Mouse (Mus musculus) liver, embryonic 13.5 days (tissue): ENCODE results near the gene Tvp23a. TPM values are rescaled to one million over a fixed set of nuclear protein-coding genes. Genes with fewer than 3 reads are reported as not detected.
A peak's percentile ranks its signal among the peaks of the same experiment; 100 is the strongest.

ENCODE experiments used
- ATAC-seq: fragments of 200-750 bp; cut with Nextera tagmentation; 2 replicates; pipeline ENCODE4 v1.8.0; 2017; ENCODE audit warnings: low read depth, mild to moderate bottlenecking, moderate number of reproducible peaks, moderate library complexity
- DNase-seq: peaks from one replicate; pipeline ENCODE4 v3.0.0; 2022
- H3K27ac ChIP-seq: fragments of 300-500 bp; sonication (generic); 2 replicates; pipeline ENCODE4 v1.5.1; 2015; ENCODE audit warnings: moderate library complexity, mild to moderate bottlenecking, inconsistent platforms
- H3K27me3 ChIP-seq: fragments of 300-500 bp; sonication (generic); 2 replicates; pipeline ENCODE4 v1.6.1; 2015; ENCODE audit warnings: mild to moderate bottlenecking, inconsistent platforms
- H3K36me3 ChIP-seq: fragments of 300-500 bp; sonication (generic); 2 replicates; pipeline ENCODE4 v1.6.1; 2015; ENCODE audit warnings: mild to moderate bottlenecking, inconsistent platforms
- H3K4me1 ChIP-seq: fragments of 300-500 bp; sonication (generic); replicated peaks from 2 replicates; pipeline ENCODE4 v1.6.1; 2015; ENCODE audit warnings: inconsistent platforms
- H3K4me2 ChIP-seq: fragments of 300-500 bp; sonication (generic); 2 replicates; pipeline ENCODE4 v1.6.1; 2015; ENCODE audit warnings: inconsistent platforms, mild to moderate bottlenecking, moderate library complexity
- H3K4me3 ChIP-seq: fragments of 300-500 bp; sonication (generic); replicated peaks from 2 replicates; pipeline ENCODE4 v1.5.1; 2015; ENCODE audit warnings: mild to moderate bottlenecking, inconsistent platforms
- H3K9ac ChIP-seq: fragments of 300-500 bp; sonication (generic); 2 replicates; pipeline ENCODE4 v1.6.1; 2015; ENCODE audit warnings: mild to moderate bottlenecking, inconsistent platforms
- H3K9me3 ChIP-seq: fragments of 300-500 bp; sonication (generic); replicated peaks from 2 replicates; pipeline ENCODE4 v1.6.1; 2016; ENCODE audit warnings: inconsistent platforms
- WGBS: fragments of 180-500 bp; shearing (Covaris S2); methylation state at CpG from one replicate; pipeline ENCODE4 v1.1.7; 2015; ENCODE audit not compliant: insufficient replicate concordance; 5-methylcytosine and 5-hydroxymethylcytosine counted together
- polyA plus RNA-seq: library from polyadenylated mRNA; unstranded; fragments of >200 nt; fragmentation: Nextera tagmentation; extraction: Ambion mirVana; gene quantifications from 2 replicates; pipeline ENCODE4 v1.2.1, GENCODE M21; 2015

The Tvp23a gene
- polyA plus RNA-seq: 0.81 and 0.92 TPM in 2 replicates

DNA sequence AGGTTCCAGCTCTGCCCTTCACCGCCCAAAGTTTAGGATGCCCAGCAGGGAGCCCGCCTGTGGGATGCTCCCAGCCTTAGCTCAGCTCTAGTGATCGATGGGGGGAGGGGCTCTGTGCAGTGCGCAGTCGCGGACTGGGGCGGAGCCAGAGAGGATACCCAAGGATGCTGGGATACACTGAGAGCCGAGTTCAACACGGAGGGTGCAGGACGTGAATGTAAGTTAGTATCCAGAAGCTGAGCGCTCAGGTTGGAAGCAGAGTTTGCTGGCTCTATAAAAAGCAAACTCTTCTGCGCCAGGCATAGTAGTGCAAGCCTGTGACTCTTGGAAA lies at the start of gene Tvp23a:
Tvp23a (minus strand) TSS at position 99 of the 331 bp plus-strand sequence.
- H3K36me3 ChIP-seq: no peaks in the 10 kb centered on the region
- peaks cover 11% of the 10 kb centered on the region for H3K4me1 ChIP-seq
- no peak within 1 kb of the TSS for H3K9ac ChIP-seq
- no peak for DNase-seq
- H3K4me3 ChIP-seq: peak within 1 kb of the TSS; percentile 15; the same call in 1 of the 2 replicates
- 19% methylated on average over 12 of the region's 12 CpGs for WGBS
- peak; percentile 66; the same call in 1 of the 2 replicates for ATAC-seq
- H3K4me2 ChIP-seq: peak within 1 kb of the TSS; percentile 38
- no peaks in the 10 kb centered on the region for H3K27me3 ChIP-seq
- H3K27ac ChIP-seq: no peak within 1 kb of the TSS
- no peaks in the 10 kb centered on the region for H3K9me3 ChIP-seq

DNA sequence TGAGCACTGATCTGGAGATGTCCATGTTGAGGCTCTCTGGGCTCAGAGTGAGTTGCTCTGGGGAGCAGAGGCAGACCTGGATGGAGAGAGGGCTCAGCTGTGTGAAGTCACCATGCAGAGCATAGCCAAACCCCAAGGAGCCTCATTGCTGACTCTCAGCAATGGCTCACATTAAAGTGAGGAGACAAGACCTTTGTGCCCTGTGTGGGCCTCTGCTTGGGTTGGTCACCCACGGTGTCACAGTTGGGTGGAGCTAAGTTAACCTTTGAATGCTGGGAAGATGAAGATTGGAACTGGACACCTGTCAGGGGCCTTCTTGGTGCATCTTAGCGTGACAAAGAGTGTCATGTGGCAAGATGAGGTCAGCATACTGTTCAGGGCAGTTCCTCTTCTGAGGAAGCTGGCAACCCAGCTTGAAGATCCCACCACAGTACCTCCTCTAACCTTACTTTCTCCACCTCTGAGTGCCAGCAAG lies 48.7 kb upstream of the Tvp23a start:
- no peak for DNase-seq
- no peak overlapping the region for H3K4me3 ChIP-seq
- no peak overlapping the region for H3K27ac ChIP-seq
- no peak for ATAC-seq
- no peaks in the 10 kb centered on the region for H3K36me3 ChIP-seq
- no peaks in the 10 kb centered on the region for H3K4me1 ChIP-seq
- no peak overlapping the region for H3K9ac ChIP-seq
- peaks cover under 1% of the 10 kb centered on the region; the same call in 1 of the 2 replicates for H3K27me3 ChIP-seq
- WGBS: 33% methylated on average over 2 of the region's 2 CpGs
- no peaks in the 10 kb centered on the region for H3K9me3 ChIP-seq
- no peak overlapping the region for H3K4me2 ChIP-seq

- Histone ChIP-seq H3K4me2 (no peak overlapping the region), H3K9me3 (no peaks in the 10 kb centered on the region), H3K9ac (no peak overlapping the region), H3K4me3 (no peak overlapping the region), H3K36me3 (no peaks in the 10 kb centered on the region), H3K27ac (no peak overlapping the region), H3K4me1 (no peaks in the 10 kb centered on the region), H3K27me3 (peaks cover 23% of the 10 kb centered on the region)
- no peak for DNase-seq
- ATAC-seq: no peak
- WGBS: 57% methylated on average over 3 of the region's 3 CpGs
These were observed 45.4 kb upstream of the Tvp23a start for GRCm38 (mm10) chr16:10492587-10492986.

DNA sequence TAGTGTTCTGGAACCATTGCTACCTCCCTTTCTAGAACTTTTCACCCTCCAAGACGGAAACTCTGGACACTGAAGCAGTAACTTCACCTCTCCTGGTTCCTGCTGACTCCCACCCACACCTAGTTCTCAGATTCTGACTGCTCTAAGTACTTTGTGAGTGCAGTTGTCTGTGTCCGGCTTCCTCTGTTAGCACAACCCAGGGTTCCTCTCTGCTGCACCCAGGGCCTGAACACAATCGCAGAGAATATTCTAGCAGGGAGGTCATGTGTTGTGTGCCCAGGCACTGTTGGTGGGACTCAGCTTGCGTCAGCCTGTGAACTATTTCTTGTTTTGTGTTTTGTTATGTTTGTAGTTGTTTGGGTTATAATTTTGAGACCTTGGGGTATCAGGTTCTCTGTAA lies 44.6 kb upstream of the Tvp23a start:
- no peak for ATAC-seq

DNA sequence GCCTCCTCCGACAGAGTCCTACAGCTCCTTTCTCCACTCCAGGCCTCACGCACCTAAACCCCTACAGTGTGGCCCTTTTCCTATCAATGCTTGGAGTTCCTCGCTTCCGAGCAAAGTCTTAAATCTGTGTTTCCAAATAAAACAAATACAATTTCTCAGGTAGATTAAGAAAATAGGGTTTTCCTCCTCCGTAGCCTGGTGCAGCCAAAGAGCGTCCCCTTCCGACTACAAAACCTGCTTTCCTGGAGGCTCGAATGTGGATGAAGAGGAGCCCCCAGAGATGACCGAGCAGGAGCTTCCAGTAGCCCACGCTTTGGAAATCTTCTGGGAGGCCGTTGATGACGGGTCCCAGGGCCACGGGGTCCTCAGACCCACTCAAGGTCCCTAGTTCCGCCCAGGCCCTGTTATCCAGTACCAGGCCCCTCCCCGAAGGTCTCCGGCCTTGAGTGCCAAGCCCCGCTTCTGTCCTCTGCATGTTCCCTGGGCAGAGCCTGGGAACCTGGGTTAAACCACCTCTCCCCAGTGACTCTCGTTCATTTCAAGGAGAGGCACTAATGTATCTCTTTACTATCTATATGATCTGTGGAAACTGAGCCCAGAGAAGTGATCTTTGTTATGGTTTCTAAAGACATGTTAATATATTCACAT lies 43.5 kb upstream of the Tvp23a start:
- ATAC-seq: no peak

More for the DNA sequence above, 44.6 kb upstream of the Tvp23a start:
- no peak for DNase-seq
- H3K9ac ChIP-seq: no peak overlapping the region
- no peaks in the 10 kb centered on the region for H3K9me3 ChIP-seq
- H3K27me3 ChIP-seq: peaks cover 23% of the 10 kb centered on the region
- no peak overlapping the region for H3K4me3 ChIP-seq
- 68% methylated on average over 4 of the region's 4 CpGs for WGBS
- H3K27ac ChIP-seq: no peak overlapping the region
- H3K4me2 ChIP-seq: no peak overlapping the region
- no peaks in the 10 kb centered on the region for H3K4me1 ChIP-seq
- H3K36me3 ChIP-seq: no peaks in the 10 kb centered on the region

DNA sequence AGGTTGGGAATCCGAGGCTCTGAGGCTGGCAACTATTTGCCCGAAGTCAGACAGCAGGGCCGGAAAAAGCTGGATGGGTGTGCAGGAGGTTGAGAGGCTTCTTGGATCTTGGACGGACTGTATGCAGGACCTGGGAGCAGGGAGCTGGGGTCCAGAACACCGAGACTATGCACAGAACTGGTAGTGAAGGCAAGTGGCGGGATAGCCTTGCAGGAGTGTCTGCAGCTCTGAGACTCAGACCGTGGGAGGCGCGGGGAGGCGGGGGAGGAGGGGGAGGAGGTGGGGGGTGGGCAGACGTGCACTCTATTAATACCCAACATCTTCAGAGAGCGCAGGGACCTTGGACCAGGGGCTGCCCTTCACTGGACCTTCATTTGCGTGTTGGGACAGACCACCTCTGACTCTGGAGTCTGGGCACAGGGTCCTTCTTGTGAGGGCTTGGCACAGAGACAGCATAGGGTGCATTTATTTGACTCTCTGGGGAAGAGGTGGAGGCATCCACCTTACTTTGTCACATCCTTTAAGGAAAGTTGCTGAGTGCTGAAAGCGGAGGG lies 42.8 kb upstream of the Tvp23a start:
- peaks cover 23% of the 10 kb centered on the region for H3K27me3 ChIP-seq
- H3K4me3 ChIP-seq: no peak overlapping the region
- no peaks in the 10 kb centered on the region for H3K4me1 ChIP-seq
- DNase-seq (no peak), ATAC-seq (no peak)
- no peak overlapping the region for H3K9ac ChIP-seq
- H3K27ac ChIP-seq: no peak overlapping the region
- H3K4me2 ChIP-seq: peak overlapping the region; percentile 25; the same call in 1 of the 2 replicates
- no peaks in the 10 kb centered on the region for H3K9me3 ChIP-seq
- no peaks in the 10 kb centered on the region for H3K36me3 ChIP-seq
- WGBS: 15% methylated on average over 14 of the region's 14 CpGs

More for the DNA sequence above, 43.5 kb upstream of the Tvp23a start:
- H3K4me1 ChIP-seq: no peaks in the 10 kb centered on the region
- WGBS: 65% methylated on average over 18 of the region's 18 CpGs
- no peak overlapping the region for H3K4me2 ChIP-seq
- no peaks in the 10 kb centered on the region for H3K36me3 ChIP-seq
- no peak overlapping the region for H3K27ac ChIP-seq
- H3K4me3 ChIP-seq: no peak overlapping the region
- DNase-seq: no peak
- H3K27me3 ChIP-seq: peaks cover 23% of the 10 kb centered on the region
- no peak overlapping the region for H3K9ac ChIP-seq
- H3K9me3 ChIP-seq: no peaks in the 10 kb centered on the region

- H3K27ac ChIP-seq: no peak overlapping the region
- H3K36me3 ChIP-seq: no peaks in the 10 kb centered on the region
- H3K9ac ChIP-seq: no peak overlapping the region
- DNase-seq (no peak), ATAC-seq (no peak)
- H3K27me3 ChIP-seq: peaks cover 23% of the 10 kb centered on the region
- no peak overlapping the region for H3K4me3 ChIP-seq
- H3K4me2 ChIP-seq: peak overlapping the region; percentile 25; the same call in 1 of the 2 replicates
- no peaks in the 10 kb centered on the region for H3K4me1 ChIP-seq
- no peaks in the 10 kb centered on the region for H3K9me3 ChIP-seq
- WGBS: 5% methylated on average over 9 of the region's 9 CpGs
These were observed 42.3 kb upstream of the Tvp23a start for GRCm38 (mm10) chr16:10489483-10489882.

- WGBS: 58% methylated on average over 7 of the region's 7 CpGs
- ATAC-seq: no peak
- no peaks in the 10 kb centered on the region for H3K9me3 ChIP-seq
These were observed 41.8 kb upstream of the Tvp23a start for GRCm38 (mm10) chr16:10488769-10489481.

DNA sequence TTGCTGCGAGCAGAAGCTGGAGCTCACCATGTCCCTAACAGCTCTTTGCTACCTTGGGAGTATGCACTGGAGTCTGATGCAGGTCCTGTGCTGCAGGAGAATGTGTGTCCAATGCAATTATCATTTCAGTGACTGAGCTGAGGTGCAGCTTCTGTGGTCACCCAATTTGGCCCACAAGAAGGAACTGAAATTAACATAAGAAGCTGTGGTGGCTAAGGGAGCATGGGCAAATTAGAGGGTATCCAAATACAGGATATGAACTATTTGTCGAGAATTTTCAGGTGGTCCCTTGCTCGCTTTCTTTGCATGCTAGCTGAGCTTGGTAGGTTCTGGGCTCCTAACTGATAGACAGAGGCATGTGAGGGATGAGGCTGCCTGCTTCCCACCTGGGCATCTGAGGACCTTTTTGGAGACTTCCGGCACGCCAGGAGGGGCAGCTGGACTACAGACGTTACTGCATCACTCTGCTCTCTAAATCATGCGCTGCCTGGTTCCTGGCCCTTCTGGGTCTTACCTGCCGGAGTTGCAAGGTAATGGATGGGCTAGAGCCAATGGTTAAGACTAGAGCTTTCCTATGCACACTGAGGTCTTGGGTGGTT lies 40.8 kb upstream of the Tvp23a start:
- Histone ChIP-seq H3K36me3 (no peaks in the 10 kb centered on the region), H3K27ac (no peak overlapping the region), H3K9ac (no peak overlapping the region), H3K9me3 (no peaks in the 10 kb centered on the region), H3K27me3 (peaks cover 23% of the 10 kb centered on the region), H3K4me2 (no peak overlapping the region), H3K4me1 (no peaks in the 10 kb centered on the region), H3K4me3 (no peak overlapping the region)
- DNase-seq (no peak), ATAC-seq (no peak)
- WGBS: 66% methylated on average over 8 of the region's 8 CpGs

More at GRCm38 (mm10) chr16:10488769-10489481, 41.8 kb upstream of the Tvp23a start:
- Histone ChIP-seq H3K4me2 (no peak overlapping the region), H3K4me1 (no peaks in the 10 kb centered on the region), H3K9ac (no peak overlapping the region), H3K27ac (no peak overlapping the region), H3K36me3 (no peaks in the 10 kb centered on the region), H3K4me3 (no peak overlapping the region), H3K27me3 (peaks cover 23% of the 10 kb centered on the region)
- no peak for DNase-seq

GRCm38 (mm10) chr16:10486993-10487392 lies 39.8 kb upstream of the Tvp23a start:
- whole genome bisulfite sequencing: 56% methylated on average over 3 of the region's 3 CpGs
- H3K4me1 ChIP-seq: no peaks in the 10 kb centered on the region
- no peaks in the 10 kb centered on the region for H3K36me3 ChIP-seq
- no peak overlapping the region for H3K27ac ChIP-seq
- no peak for DNase-seq
- H3K27me3 ChIP-seq: peaks cover 23% of the 10 kb centered on the region
- no peak overlapping the region for H3K4me3 ChIP-seq
- no peaks in the 10 kb centered on the region for H3K9me3 ChIP-seq
- H3K9ac ChIP-seq: no peak overlapping the region
- ATAC-seq: no peak
- no peak overlapping the region for H3K4me2 ChIP-seq

- no peaks in the 10 kb centered on the region for H3K27me3 ChIP-seq
- ATAC-seq (no peak), DNase-seq (no peak)
- H3K4me3 ChIP-seq: no peak overlapping the region
- H3K9ac ChIP-seq: no peak overlapping the region
- H3K4me2 ChIP-seq: no peak overlapping the region
- H3K36me3 ChIP-seq: no peaks in the 10 kb centered on the region
- H3K27ac ChIP-seq: no peak overlapping the region
- H3K4me1 ChIP-seq: no peaks in the 10 kb centered on the region
- 43% methylated on average over 4 of the region's 4 CpGs for WGBS
- H3K9me3 ChIP-seq: no peaks in the 10 kb centered on the region
These were observed 35.2 kb upstream of the Tvp23a start for GRCm38 (mm10) chr16:10482343-10482742.
